Mouse (Mus musculus): ENCODE results near the gene Nat8f4.

GRCm38 (mm10) chr6:85935646-85936045 lies 31.0 kb upstream of the Nat8f4 start:
- TF ChIP-seq CTCF (IDR thresholded peaks at IDR 0.05; ENCODE audit: control insufficient read depth, insufficient read depth, insufficient read length) (no peak), CEBPB (IDR thresholded peaks at IDR 0.05; ENCODE audit: low read depth) (no peak), MYOD1 (IDR thresholded peaks at IDR 0.05; ENCODE audit: control insufficient read depth, insufficient read length, low read depth) (no peak), USF1 (IDR thresholded peaks at IDR 0.05; ENCODE audit: low read depth) (no peak)
